Mouse (Mus musculus) left cerebral cortex, adult 8-10 months (tissue): ENCODE data around the gene Sdhaf2. TPM values are rescaled to one million over a fixed set of nuclear protein-coding genes. Genes with fewer than 3 reads are reported as not detected.
A peak's percentile ranks its signal among the peaks of the same experiment; 100 is the strongest.

Experiments
- DNase-seq, 2 experiments: peaks; one replicate each; pipeline ENCODE4 v3.0.0; 2022; ENCODE audit warnings: low spot score in 2 of 2
- total RNA-seq, 4 experiments: library from RNA; stranded (reverse); gene quantifications; 2 replicates each; pipeline ENCODE4 v1.2.4; 2022

The Sdhaf2 gene
- total RNA-seq, 4 experiments from 2014 or later, result 47.1 to 55.9 (median 51.2) TPM

DNA sequence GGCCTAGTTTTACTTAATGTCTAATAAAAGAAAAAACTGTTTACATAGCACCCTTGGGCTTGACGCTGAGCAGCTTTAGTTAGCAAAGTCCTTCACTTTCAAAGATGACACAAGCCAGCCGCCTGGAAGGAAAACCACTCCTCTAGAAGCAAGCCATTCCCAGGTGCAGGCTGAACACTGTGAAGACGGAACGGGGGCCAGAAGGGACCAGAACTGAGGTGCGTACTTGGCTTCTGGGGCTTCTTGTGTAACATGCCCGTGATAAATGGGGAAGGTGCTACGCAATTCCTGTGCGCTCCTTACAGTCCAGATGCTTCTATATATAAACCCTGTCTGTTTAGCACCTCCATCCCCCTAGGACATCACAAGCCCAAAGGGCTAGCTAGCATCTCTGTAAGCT, 25.4 kb downstream of the Sdhaf2 start:
- DNase-seq, result no peak

GRCm38 (mm10) chr19:10497512-10498160, 28.3 kb downstream of the Sdhaf2 start:
- no peak for DNase-seq

GRCm38 (mm10) chr19:10496976-10497375, 29.0 kb downstream of the Sdhaf2 start:
- DNase-seq, result no peak

- no peak for DNase-seq
Observed at GRCm38 (mm10) chr19:10495670-10496069, 30.3 kb downstream of the Sdhaf2 start.

DNA sequence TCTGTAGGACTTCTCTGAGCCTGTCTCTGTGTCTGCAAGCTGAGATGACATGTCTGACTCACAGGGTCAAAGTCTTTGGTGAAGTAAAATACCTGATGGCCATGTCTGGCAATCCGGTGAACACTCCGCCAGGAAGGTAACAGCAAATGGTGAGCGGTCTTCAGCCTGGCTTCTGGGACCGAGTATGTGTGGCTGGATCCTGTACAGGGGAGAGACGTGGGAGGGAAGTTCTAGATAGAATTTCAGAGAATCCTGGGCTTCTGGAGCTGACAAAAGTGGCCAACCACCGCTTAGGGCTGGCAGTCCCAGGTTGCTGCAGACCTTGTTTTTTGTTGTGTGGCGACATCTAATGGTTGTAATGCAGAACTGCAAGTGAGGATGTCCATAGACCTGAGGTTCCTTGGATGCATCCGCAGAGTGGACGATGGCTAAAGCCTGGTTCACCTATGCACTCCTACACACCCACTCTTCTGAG, 39.6 kb downstream of the Sdhaf2 start:
- no peak for DNase-seq

DNA sequence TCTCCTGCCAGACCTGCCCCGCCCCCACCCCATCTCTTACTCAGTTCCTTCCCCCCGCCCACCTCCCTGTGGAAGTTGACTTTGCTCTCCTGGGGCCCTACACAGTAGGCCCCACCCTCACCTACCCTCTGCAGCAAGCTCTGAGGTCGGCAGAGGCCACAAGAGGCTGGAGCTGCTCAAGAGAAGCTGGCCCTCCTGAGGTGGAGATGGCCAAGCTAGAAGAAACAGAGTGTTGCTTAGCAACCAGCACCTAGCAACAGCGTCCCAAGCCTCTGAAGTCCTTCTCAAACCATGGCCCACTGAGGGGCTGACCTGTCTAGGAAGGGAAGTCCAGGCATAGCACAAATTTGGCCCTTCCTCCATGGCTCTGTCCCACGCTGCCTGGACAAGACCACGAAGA, 43.2 kb downstream of the Sdhaf2 start, which contains the start of gene Ppp1r32:
Ppp1r32 (minus strand) TSS at position 226 of the 400 bp plus-strand sequence.
- no peak for DNase-seq

GRCm38 (mm10) chr19:10479541-10479940, 46.4 kb downstream of the Sdhaf2 start:
- DNase-seq, result no peak

DNA sequence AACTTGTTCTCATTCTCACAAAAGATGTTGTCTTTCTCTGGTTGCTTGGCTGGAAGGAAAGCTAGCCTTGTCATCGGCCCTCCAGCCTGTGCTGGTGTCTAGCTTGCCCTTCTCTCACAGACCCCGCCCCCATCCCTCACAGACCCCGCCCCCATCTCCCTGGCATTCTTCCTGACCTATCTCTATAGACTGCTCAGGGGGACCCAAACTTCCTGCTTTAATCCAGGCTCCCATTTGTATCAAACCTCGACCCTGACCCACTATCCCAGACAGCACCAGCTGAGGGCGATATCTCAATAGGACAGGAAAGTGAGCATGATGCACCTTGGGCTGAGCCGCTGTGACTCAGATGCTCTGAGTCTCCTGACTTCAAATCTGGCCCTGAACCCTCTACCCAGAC, 52.2 kb downstream of the Sdhaf2 start:
- DNase-seq, result no peak

GRCm38 (mm10) chr19:10472958-10473357, 53.0 kb downstream of the Sdhaf2 start:
- DNase-seq, result peak in 1 of 2 experiments; percentile 66

GRCm38 (mm10) chr19:10469171-10469658, 56.7 kb downstream of the Sdhaf2 start:
- DNase-seq, result peak in 1 of 2 experiments; percentile 39

GRCm38 (mm10) chr19:10464427-10464826, 61.5 kb downstream of the Sdhaf2 start:
- no peak for DNase-seq

GRCm38 (mm10) chr19:10461584-10461983, 64.4 kb downstream of the Sdhaf2 start:
- DNase-seq, result no peak

- no peak for DNase-seq
Observed at GRCm38 (mm10) chr19:10459907-10460306, 66.0 kb downstream of the Sdhaf2 start.

DNA sequence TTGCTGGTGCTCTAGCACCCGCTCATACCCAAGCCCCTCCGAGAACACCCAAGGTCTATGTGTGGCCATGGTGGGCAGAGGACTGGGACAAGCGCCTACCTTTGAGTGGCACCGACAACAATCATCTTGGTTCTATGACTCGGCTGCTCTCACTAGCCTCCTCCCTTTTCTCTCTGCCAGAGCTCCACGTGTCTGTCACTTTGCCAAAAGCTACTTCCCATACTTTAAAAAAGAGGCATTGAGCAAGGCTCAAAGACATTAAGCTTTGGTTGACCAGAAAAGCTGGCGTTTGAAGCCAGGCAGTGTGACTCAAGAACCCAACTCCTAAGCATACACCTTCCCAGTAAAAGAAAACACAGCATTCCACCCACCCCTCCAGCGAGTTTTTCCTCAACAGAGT, 67.8 kb downstream of the Sdhaf2 start:
- peak in 1 of 2 experiments; percentile 59 for DNase-seq

DNA sequence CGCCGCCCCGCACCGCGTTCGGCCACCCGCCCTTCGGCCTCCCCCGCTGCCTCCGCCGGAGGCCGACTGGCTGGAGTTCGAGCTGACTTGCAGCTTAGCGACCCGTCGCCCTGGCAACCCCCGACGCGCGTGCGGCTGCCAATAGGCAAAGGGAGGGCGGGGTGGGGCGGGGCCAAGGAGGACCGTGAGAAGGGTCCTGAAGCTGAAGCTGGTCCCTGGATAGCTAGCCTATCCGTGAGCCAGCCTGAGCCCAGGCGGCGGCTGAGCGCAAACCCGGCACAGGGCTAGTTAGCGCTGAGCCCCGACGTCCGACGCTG, 68.5 kb downstream of the Sdhaf2 start:
- DNase-seq, result no peak

GRCm38 (mm10) chr19:10456752-10457483, 69.0 kb downstream of the Sdhaf2 start, which contains the start of gene Lrrc10b:
Gene Lrrc10b (minus strand): TSS chr19:10457473.
- peak in 1 of 2 experiments; percentile 57 for DNase-seq

DNA sequence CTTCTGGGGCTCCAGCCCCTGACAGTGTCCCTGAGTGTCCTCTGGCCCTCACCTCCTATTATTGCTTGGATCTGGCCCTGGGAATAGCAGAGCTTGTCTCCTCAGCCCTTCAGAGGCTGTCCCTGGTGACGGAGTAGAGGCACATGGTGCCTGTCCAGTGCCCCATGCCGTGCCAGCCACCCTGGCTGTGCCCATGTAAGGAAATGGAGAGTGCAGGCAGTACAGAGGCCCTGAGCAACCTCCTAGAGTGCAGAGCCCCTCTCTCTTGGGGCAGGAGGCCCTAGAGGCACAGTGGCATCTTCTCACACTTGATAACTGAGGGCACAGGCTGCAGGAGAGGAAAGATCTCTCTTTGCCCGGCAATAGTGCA, 70.5 kb downstream of the Sdhaf2 start:
- no peak for DNase-seq

DNA sequence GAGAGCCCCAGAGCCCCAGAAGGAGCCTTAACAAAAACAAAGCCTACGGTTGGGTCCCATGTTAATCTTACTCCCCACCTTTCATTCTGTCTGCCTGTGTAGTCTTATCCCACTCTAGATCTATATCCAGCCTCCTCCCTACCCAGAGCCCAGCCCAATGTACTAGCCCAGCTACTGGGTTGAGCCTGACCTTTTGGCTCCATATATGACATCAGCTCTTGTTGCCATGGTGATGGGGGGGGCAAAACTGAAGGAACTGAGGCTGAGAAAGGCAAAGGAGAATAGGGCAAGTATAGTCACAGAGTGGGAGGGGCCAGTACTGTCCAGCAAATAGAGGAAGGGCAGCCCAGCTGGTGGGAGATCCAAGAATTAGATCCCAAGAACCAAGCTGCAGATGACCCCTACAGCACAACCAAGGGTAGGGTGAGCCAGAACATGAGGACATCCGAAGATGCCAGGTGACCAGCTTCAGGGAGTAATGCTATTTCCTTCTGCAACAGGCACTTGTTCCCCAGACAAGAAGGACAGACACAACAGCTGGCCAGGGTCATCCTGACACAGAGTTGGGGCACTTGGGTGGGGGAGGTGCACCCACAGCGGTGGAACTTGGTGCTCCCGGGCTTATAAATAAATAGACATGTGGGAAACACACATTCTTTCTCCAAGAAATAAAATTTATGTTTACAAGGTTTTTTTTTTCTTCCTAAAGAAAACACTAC, 71.1 kb downstream of the Sdhaf2 start:
- no peak for DNase-seq
